ENCODE assay signal across 13 mouse cellular contexts in genomic region chr12:113427339-113427738, GRCm38 (mm10).
DNase-seq lines count a peak whose midpoint lies in the region; ATAC-seq lines count a peak whose summit lies in the region.
"Had no signal": no experiment of that assay in that cellular context is flagged by ENCODE, and none has a peak within 500 bp of the region (broad histone marks: within the 10 kb centered on the region; RNA-seq: fewer than 3 reads in every experiment).

No protein-coding gene starts in this region.

- no peak overlapping the region for H3K4me2 ChIP-seq in kidney, embryonic 15.5 days
- H3K4me2 ChIP-seq in hindbrain, embryonic 14.5 days (replicated peaks): no peak overlapping the region
- H3K4me2 ChIP-seq: embryonic facial prominence, embryonic 13.5 days; heart, embryonic 13.5 days; liver, embryonic 13.5 days; midbrain, embryonic 13.5 days had no signal

- H3K4me3 ChIP-seq in kidney, embryonic 15.5 days (replicated peaks): no peak overlapping the region
- H3K4me3 ChIP-seq in hindbrain, embryonic 14.5 days (replicated peaks; ENCODE audit: low read length): no peak overlapping the region
- H3K4me3 ChIP-seq: embryonic facial prominence, embryonic 13.5 days; heart, embryonic 13.5 days; liver, embryonic 13.5 days; midbrain, embryonic 13.5 days had no signal

- no peaks in the 10 kb centered on the region for H3K36me3 ChIP-seq in kidney, embryonic 15.5 days
- no peaks in the 10 kb centered on the region for H3K36me3 ChIP-seq in hindbrain, embryonic 14.5 days (replicated peaks; ENCODE audit: control insufficient read depth, insufficient read depth)
- H3K36me3 ChIP-seq: embryonic facial prominence, embryonic 13.5 days; heart, embryonic 13.5 days; liver, embryonic 13.5 days; midbrain, embryonic 13.5 days had no signal

- no peaks in the 10 kb centered on the region for H3K4me1 ChIP-seq in kidney, embryonic 15.5 days
- no peaks in the 10 kb centered on the region for H3K4me1 ChIP-seq in hindbrain, embryonic 14.5 days (replicated peaks; ENCODE audit: control insufficient read depth, insufficient read depth, low read length)
- H3K4me1 ChIP-seq: embryonic facial prominence, embryonic 13.5 days; heart, embryonic 13.5 days; liver, embryonic 13.5 days; midbrain, embryonic 13.5 days had no signal

- no peaks in the 10 kb centered on the region for H3K9me3 ChIP-seq in kidney, embryonic 15.5 days (replicated peaks)
- H3K9me3 ChIP-seq in hindbrain, embryonic 14.5 days (ENCODE audit: control insufficient read depth, low read length): 0 out of 2 replicates have a peak, but pooled peaks cover 4% of the 10 kb centered on the region
- H3K9me3 ChIP-seq: liver, embryonic 13.5 days had no signal

- no peaks in the 10 kb centered on the region for H3K27me3 ChIP-seq in kidney, embryonic 15.5 days
- no peaks in the 10 kb centered on the region for H3K27me3 ChIP-seq in hindbrain, embryonic 14.5 days (ENCODE audit: control insufficient read depth, insufficient read depth, low read length)
- H3K27me3 ChIP-seq: embryonic facial prominence, embryonic 13.5 days; heart, embryonic 13.5 days; liver, embryonic 13.5 days; midbrain, embryonic 13.5 days had no signal

- no peak for ATAC-seq in kidney, embryonic 15.5 days (replicated peaks; ENCODE audit: low FRiP score)
- peak; percentile 70 for ATAC-seq in CD4-positive, CD25-positive, alpha-beta regulatory T cell, adult 4 months
- ATAC-seq in hindbrain, embryonic 14.5 days (ENCODE audit: low FRiP score): no peak
- ATAC-seq: forebrain, postnatal 0 days; midbrain, embryonic 13.5 days had no signal

- DNase-seq in kidney, adult 9 months: peak; percentile 17
- DNase-seq in lung, postnatal 25 days (ENCODE audit: low spot score): peak; percentile 64
- peak; percentile 45 to 67 for DNase-seq in thymus, adult 18-20 months
- DNase-seq in gastrocnemius, postnatal 10 days: no peak
- DNase-seq in hindbrain, embryonic 14.5 days (ENCODE audit: low spot score): no peak
- DNase-seq in cerebellum, adult 18-20 months: no peak
- DNase-seq: forebrain, postnatal 0 days; liver, embryonic 13.5 days had no signal

- WGBS in kidney, embryonic 15.5 days: 83% methylated on average over 4 of the region's 4 CpGs
- 85% methylated on average over 4 of the region's 4 CpGs for WGBS in hindbrain, embryonic 14.5 days

- H3K9ac ChIP-seq in kidney, embryonic 15.5 days: no peak overlapping the region
- no peak overlapping the region for H3K9ac ChIP-seq in hindbrain, embryonic 14.5 days
- H3K9ac ChIP-seq: embryonic facial prominence, embryonic 13.5 days; forebrain, postnatal 0 days; heart, embryonic 13.5 days; liver, embryonic 13.5 days; midbrain, embryonic 13.5 days had no signal

- H3K27ac ChIP-seq in kidney, embryonic 15.5 days: no peak overlapping the region
- H3K27ac ChIP-seq in hindbrain, embryonic 14.5 days: no peak overlapping the region
- H3K27ac ChIP-seq: embryonic facial prominence, embryonic 13.5 days; heart, embryonic 13.5 days; liver, embryonic 13.5 days; midbrain, embryonic 13.5 days had no signal

Comparison
In these comparisons a context has a peak if more than half of its experiments do, and no peak if none do; other contexts are left out.
1. DNase-seq: peak in kidney, adult 9 months (single experiment), lung, postnatal 25 days (single experiment) and thymus, adult 18-20 months (2 of 2); none in gastrocnemius, postnatal 10 days (single experiment), hindbrain, embryonic 14.5 days (single experiment) and cerebellum, adult 18-20 months (0 of 2).